Mouse (Mus musculus) ovary, postnatal 36 days (tissue): ENCODE results near the gene Dnajc5g.

Experiments used
- DNase-seq: peaks from one replicate; pipeline ENCODE4 v3.0.0; 2022; ENCODE audit warnings: low spot score, mixed read lengths

The Dnajc5g gene

DNA sequence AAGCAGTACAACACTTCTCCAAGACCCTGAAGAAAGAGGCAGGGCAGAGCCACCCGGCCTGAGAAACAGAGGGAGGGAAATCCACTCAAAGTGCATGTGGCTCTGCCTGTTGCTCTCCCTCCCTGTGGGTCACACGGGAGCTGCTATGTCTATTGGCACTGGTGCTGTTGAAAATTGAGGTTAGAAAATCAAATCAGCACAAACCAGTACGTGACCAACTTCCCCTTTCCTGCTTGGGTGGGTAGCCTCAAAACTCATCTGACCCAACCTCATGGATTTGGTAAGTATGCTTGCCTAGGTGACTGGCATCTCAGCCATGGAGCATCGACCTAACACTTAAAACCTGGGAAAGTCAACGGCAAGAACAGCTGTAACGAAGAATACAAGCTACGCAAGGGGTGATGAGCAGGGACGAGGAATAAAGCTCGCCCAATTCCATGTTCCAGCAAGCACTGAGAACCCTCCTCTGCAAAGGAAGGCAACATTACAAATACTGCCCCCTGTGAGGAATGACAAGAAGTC is at the start of gene Dnajc5g:
TSS of gene Dnajc5g (plus strand) at position 472 of the 522 bp plus-strand sequence.
- no peak for DNase-seq

- no peak for DNase-seq
These were observed 36.3 kb upstream of the Dnajc5g start for GRCm38 (mm10) chr5:31069810-31070209.

DNA sequence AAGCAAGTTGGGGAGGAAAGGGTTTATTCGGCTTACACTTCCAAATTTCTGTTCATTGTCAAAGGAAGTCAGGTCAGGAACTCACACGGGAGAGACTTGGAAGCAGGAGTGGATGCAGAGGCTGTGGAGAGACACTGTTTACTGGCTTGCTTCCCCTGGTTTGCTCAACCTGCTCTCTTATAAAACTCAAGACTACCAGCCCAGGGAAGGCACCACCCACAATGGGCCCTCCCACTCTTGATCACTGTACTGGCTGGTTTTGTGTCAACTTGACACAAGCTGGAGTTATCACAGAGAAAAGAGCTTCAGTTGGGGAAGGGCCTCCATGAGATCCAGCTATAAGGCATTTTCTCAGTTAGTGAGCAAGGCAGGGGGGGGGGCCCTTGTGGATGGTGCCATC is 35.0 kb upstream of the Dnajc5g start:
- no peak for DNase-seq

- DNase-seq: no peak
These were observed 34.3 kb upstream of the Dnajc5g start for GRCm38 (mm10) chr5:31071821-31072220.

GRCm38 (mm10) chr5:31073176-31073575 is 32.9 kb upstream of the Dnajc5g start:
- DNase-seq: no peak

DNA sequence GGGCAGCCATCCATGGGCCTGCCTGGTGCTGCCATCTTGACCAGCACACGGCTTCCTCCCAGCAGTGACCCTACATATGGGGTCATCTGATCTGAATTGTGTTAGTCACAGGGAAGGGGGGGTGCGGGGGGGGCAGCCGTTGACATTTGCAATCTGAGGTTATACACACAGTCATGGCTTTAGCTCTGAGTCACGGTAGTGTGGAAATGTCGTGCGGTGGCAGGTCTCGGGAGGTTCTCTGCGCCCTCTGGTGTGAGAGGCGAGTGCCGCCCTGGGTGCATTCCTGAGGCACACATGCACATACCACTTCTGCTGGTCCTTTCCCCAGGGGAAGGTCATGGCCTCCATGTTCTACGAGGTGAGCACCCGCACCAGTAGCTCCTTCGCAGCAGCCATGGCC is 29.7 kb upstream of the Dnajc5g start:
- DNase-seq: no peak

DNA sequence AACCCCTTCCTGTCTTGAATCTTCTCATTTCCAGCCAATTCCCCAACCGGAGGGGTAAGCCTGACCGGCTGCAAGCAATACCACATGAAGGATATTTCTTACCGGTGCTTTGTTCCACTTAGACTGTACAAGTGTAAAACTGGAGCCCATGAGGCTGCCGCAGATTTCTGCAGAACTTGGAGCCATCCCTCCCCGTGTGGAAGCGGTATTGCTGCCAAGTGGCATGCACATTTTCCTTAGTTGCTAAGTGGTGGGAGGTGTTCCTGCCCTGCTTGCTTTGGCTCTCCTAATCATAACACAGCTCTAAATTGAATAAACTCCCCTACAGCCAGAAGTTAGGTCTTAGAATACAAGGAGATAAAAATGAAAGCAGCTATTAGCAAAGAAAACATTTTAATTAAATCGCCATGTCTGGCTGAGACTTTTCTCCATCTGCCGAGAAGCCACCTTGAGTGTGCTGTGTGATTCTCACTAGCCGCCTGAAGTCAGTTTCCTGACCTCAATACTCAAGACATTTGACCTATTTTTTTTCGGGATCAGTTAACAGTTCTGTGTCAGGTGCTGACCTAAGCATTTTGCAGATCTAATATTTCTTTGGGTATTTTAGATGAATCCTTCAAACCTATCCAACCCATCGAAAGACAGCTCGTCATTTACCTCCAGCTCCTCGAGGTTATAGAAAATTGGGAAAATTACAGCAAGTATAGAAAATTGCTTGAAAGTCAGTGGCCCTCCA is 25.9 kb upstream of the Dnajc5g start:
- no peak for DNase-seq

DNA sequence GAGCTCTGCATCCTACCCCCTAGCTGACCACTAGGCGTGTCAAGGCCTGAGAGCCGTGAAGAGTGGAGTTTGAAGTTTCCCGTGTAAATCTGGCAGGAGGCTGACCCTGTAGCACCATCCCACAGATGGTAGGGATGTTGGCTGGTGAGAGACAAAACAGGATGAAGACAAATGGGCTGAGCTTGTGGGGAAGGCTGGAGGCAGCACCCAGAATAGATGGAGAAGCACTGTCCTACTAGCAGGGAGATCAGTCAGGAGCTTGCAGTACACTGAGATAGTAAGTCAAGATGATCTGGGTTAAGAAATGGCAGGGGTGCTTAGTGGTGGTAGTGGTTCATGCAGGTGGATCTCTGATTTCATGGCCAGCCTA is 25.3 kb upstream of the Dnajc5g start:
- DNase-seq: no peak

GRCm38 (mm10) chr5:31081386-31081785 is 24.7 kb upstream of the Dnajc5g start:
- no peak for DNase-seq

DNA sequence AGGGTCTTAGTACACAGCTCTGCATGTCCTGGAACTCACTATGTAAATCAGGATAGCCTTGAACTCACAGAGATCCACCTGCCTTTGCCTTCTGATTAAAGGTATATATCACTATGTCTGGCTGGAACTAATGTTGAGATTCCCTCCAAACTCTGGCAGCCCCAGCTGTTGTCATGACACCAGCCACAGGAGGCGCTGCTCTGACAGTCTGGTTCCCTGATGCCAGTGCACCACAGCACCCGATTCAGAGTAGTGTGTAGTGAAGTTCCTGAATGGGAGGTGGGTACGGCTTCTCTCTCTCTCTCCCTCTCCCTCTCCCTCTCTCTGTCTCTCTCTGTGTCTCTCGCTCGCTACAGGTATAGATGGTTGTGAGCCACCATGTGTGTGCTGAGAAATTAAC is 23.7 kb upstream of the Dnajc5g start:
- peak; percentile 50 for DNase-seq

DNA sequence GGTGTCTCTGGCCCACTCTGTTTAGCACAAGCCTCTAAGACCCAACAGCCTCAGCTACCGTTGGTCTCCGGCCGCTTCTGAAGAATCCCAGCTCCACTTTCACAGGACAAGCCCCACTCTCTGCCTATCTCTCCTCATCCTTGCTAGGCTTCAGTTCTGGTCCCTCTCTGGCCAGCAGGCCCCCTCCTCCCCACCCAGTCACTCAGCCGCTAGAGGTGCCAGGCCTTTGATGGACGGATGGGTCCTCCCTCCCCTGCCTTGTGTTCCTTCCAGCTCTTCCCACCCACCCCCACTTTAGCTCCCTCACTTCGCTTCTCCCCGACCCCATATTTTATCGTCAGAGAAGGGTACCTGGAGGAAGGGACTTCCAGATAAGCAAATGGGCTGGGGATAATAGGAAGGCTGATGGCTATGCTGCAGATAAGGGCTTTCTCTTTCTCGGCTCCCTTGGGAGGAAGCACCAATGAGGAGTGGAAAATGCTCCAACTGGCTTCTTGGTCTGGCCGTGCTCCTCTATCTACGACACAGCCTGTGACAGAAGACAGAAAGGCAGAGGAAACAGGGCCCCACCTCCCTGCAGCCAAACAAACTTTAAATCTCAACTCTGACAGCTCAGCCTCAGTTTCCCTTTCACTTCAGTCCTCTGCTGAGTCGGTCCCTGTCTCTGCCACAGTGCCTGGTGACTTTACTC is 23.0 kb upstream of the Dnajc5g start:
- no peak for DNase-seq

DNA sequence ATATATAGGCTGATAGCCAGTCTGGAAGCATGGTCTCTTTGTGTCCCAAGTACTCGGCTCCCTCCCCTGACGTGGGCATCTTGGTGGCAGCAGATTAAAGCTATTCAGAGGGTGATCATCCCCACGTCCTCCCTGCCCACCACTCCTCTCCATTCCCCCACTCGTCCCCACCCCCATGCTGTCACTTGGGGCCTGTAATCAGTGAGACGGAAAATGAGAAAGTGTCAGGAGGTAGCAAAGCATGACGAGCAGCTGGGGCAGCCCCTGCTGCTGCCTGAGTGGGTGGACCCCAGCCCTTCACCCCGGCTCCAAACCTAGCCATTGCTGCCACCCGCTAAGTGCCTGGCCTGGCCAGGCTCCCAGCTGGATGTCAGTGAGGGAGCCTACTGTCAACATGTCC is 22.1 kb upstream of the Dnajc5g start:
- no peak for DNase-seq

- DNase-seq: no peak
These were observed 19.5 kb upstream of the Dnajc5g start for GRCm38 (mm10) chr5:31086606-31087005.

- no peak for DNase-seq
These were observed 19.0 kb upstream of the Dnajc5g start for GRCm38 (mm10) chr5:31087131-31087530.

- no peak for DNase-seq
These were observed 13.7 kb upstream of the Dnajc5g start for GRCm38 (mm10) chr5:31092231-31092975.

- peak; percentile 45 for DNase-seq
These were observed 12.7 kb upstream of the Dnajc5g start for GRCm38 (mm10) chr5:31093151-31094041.

DNA sequence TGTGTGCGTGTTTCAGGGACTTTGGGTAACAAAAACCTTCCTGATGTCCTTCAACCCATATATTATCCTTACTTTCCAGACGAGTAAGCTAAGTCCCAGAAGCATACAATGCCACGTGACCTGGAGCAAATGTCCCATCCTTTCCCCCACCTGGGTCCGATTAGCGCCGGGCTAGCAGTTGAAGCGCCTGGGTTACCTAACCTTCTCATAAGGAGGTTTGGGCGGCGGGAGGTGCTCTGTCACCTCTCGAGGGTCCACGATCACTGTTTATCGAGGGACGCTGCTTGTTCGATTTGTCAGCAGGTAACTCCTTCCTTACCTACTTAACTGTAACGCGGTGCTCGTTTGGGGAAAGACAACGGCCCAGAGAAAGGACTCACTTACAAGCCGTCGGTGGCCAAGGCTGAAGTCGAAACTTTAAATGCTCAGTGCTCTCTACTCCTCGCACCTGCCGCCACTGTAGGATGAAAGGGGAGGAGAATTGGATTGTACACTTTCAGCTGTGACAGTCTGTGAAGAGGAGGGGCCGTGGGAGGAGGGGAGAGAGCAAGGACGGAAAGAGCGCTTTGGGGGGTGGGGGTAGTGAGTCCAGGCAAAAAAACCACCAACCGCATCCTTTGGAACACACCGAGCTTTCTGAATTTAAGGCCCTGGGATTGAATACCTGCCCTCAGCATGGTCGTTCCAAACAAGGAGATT is 11.8 kb upstream of the Dnajc5g start:
- DNase-seq: no peak

DNA sequence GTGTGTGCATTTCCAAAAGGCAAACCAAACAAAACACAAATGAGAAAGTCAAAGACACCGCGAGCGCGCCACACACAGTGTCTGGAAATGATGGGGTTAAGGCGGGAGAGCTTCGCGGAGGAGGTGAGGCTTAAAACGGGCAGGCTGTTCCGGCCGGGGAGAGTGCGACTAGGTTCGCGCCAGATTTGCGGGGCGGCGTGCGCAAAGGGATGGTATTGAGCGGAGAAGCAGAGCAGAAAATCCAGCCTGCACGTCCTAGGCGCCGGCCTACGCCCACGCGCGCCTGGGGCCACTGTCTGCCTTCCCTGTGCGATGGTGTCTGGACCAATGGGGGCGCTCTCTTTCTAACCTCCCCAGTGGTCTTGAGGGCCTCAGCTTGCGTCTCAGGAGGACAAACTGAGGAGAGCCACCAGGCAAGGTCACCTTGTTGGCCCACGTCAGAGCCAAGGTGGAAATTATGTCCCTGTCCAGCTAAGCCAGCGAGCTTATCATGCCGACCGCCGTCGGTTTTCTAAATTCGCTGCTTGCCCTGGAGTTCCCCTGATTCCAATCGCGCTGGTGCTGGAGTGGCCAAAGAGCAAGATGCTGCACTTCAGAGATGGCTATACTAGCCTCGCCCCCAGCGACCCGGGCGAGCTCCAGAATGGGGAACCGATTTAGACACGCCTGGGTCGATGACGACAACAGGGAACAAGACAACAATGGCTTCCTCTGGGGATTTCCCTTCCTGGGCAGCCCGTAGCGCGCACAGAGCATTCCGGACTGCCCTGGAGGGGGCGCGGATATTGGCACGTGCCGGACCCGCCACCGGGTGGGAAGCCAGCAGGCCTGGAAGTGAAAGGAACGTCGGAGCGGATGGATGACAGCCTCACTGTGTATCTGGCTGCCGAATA is 11.0 kb upstream of the Dnajc5g start:
- DNase-seq: peak; percentile 35

DNA sequence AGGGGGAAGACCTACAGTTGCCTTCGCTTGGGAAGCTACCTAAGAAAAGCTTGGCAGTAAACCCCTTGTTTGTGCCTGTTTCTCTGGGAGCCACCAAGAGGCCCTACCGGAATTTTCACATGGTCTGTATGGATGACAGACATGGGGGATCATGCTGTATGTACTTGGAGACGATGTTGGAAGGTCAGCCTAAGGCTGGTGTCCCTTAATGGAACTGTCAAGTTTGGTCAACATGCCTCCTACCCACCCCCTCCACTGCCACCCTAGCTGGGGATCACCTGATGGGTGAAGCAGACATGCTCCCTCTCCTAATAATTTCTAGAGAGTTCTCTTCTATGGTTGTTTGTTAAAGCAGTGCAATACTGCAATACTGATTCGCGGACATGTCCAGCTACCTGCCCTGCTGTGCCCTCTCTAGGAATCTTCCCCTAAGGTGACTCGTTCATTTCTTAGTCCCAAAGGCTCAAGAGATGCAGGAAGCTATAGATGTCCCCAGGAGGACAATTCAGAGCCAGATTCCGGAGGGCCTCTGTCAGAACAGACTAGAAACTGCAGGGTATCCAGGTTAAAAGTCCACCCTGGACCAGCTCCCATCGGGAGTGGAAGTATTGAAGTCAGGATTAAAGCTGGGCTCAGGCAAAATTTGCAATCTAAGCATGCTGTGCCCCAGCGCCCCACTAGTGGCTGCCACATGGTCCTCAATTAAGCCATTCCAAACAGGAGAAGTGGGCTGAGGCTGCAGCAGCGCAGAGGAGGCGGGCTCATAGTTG is 10.2 kb upstream of the Dnajc5g start:
- no peak for DNase-seq
